Mouse (Mus musculus) limb, embryonic 10.5 days (tissue): ENCODE results near the gene Atp5h. TPM values are rescaled to one million over a fixed set of nuclear protein-coding genes. Genes with fewer than 3 reads are reported as not detected.
"Not testable (repeated sequence)": the region's sequence is repeated elsewhere in the genome, so short reads cannot be mapped to it uniquely, and the experiment has no call there.

ENCODE experiments used
- DNase-seq: peaks from one replicate; pipeline ENCODE4 v3.0.0-alpha.2; 2017; ENCODE audit warnings: low spot score
- H3K27ac ChIP-seq: fragments of 300-500 bp; sonication (generic); 2 replicates; pipeline ENCODE4 v1.5.1; 2016; ENCODE audit warnings: mild to moderate bottlenecking
- H3K27me3 ChIP-seq: fragments of 300-500 bp; sonication (generic); 2 replicates; pipeline ENCODE4 v1.6.1; 2016; ENCODE audit warnings: low read depth, mild to moderate bottlenecking; ENCODE audit not compliant: poor library complexity, severe bottlenecking
- H3K36me3 ChIP-seq: fragments of 300-500 bp; sonication (generic); 2 replicates; pipeline ENCODE4 v1.6.1; 2016; ENCODE audit warnings: mild to moderate bottlenecking, moderate library complexity
- H3K4me1 ChIP-seq: fragments of 300-500 bp; sonication (generic); 2 replicates; pipeline ENCODE4 v1.6.1; 2016
- H3K4me3 ChIP-seq: fragments of 300-500 bp; sonication (generic); 2 replicates; pipeline ENCODE4 v1.5.1; 2016; ENCODE audit warnings: mild to moderate bottlenecking, moderate library complexity
- H3K9me3 ChIP-seq: fragments of 300-500 bp; sonication (generic); replicated peaks from 2 replicates; pipeline ENCODE4 v1.6.1; 2016; ENCODE audit warnings: mild to moderate bottlenecking
- WGBS: fragments of 180-500 bp; shearing (Covaris S2); methylation state at CpG from one replicate; pipeline ENCODE4 v1.1.7; 2016; 5-methylcytosine and 5-hydroxymethylcytosine counted together
- polyA plus RNA-seq: library from polyadenylated mRNA; unstranded; fragments of >200 nt; fragmentation: Nextera tagmentation; extraction: Ambion mirVana; gene quantifications from 2 replicates; pipeline ENCODE4 v1.2.1, GENCODE M21; 2016

The Atp5h gene
- polyA plus RNA-seq, 1 experiment from 2014 or later = 900 TPM

DNA sequence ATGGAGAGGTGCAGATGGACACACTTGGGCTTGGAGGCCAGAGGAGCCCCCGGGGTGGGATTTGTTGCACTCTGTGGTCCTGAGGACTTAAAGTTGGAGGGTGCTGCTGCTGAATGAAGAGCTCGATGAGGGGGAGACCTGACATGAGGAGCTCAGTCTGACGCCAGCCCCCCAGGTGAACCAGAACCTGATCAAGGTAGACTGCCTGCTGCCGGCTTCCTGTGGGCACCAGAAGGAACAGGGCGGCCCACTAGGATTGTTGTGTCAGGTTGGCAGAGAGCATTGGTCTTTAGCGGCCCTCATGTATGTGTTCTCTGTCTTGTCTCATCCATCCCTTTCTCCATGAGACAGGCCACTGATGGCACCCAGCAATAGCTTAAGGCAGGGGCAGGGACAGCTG, 14.0 kb downstream of the Atp5h start:
- H3K27ac ChIP-seq = no peak overlapping the region
- H3K27me3 ChIP-seq = no peaks in the 10 kb centered on the region
- peaks cover 53% of the 10 kb centered on the region for H3K36me3 ChIP-seq
- WGBS = 93% methylated on average over 6 of the region's 6 CpGs
- DNase-seq = no peak
- no peaks in the 10 kb centered on the region for H3K9me3 ChIP-seq
- peaks cover 26% of the 10 kb centered on the region for H3K4me1 ChIP-seq
- H3K4me3 ChIP-seq = no peak overlapping the region

GRCm38 (mm10) chr11:115403338-115404124, 16.2 kb downstream of the Atp5h start, which contains the start of gene Mrpl58:
Gene Mrpl58 (plus strand): TSS chr11:115403752.
- 4% methylated on average over 50 of the region's 50 CpGs for WGBS
- Histone ChIP-seq H3K36me3 (peaks cover 31% of the 10 kb centered on the region), H3K4me3 (peak within 1 kb of the TSS; percentile 90), H3K9me3 (no peaks in the 10 kb centered on the region), H3K27me3 (no peaks in the 10 kb centered on the region), H3K4me1 (peaks cover 21% of the 10 kb centered on the region), H3K27ac (peak within 1 kb of the TSS; percentile 97)
- peak; percentile 92 for DNase-seq

GRCm38 (mm10) chr11:115400630-115401391, 19.0 kb downstream of the Atp5h start:
- no peak for DNase-seq
- Histone ChIP-seq H3K27me3 (no peaks in the 10 kb centered on the region), H3K9me3 (no peaks in the 10 kb centered on the region), H3K4me3 (no peak overlapping the region), H3K36me3 (peaks cover 9% of the 10 kb centered on the region), H3K4me1 (peaks cover 21% of the 10 kb centered on the region), H3K27ac (no peak overlapping the region)
- WGBS = 63% methylated on average over 11 of the region's 11 CpGs

DNA sequence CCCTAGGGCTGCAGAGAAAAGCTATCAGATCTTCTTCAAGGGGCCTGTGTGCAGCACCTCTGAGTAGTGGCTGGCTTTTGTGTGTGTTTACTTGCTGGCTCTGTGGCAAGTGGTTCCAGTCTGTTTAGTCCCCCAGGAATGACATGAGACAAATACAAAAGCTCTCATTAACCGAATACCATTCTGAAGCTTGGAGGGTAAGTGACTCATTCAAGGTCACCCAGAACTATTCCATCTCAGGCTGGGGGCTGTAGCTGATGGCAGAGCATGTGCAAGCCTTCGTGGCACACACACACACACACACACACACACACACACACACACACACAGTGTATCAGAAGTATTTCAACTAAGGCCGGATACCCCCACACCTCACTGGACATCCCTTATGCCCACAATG, 19.6 kb downstream of the Atp5h start:
- 62% methylated on average over 3 of the region's 3 CpGs for WGBS
- H3K27me3 ChIP-seq = no peaks in the 10 kb centered on the region
- no peak for DNase-seq
- H3K36me3 ChIP-seq = peaks cover 11% of the 10 kb centered on the region
- peaks cover 18% of the 10 kb centered on the region for H3K4me1 ChIP-seq
- H3K9me3 ChIP-seq = no peaks in the 10 kb centered on the region
- no peak overlapping the region for H3K4me3 ChIP-seq
- H3K27ac ChIP-seq = no peak overlapping the region

DNA sequence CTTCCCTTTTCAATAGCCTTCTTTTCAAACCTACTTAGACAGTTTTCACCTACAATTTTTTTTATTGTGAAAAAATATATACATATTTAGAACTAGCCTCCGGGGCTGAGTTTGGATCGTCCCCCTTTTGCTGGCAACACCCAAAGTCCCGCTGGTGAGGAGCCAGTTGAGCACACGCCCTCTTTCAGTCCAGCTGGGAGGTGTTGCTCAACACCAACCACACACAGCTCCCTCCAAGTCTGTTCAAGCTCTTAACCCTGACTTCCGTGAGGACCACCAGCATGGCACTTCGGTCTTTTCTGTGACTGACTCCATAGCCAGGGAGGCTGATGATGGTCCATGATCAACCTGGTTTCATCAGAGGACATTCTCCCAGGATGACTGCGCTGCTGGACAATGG, 21.7 kb downstream of the Atp5h start:
- DNase-seq = no peak
- peaks cover 32% of the 10 kb centered on the region for H3K36me3 ChIP-seq

GRCm38 (mm10) chr11:115393721-115394325, 25.9 kb downstream of the Atp5h start:
- peaks cover 8% of the 10 kb centered on the region for H3K4me1 ChIP-seq
- H3K27ac ChIP-seq = no peak overlapping the region
- H3K27me3 ChIP-seq = peaks cover 21% of the 10 kb centered on the region
- 51% methylated on average over 34 of the region's 34 CpGs for WGBS
- peak overlapping the region; percentile 19 for H3K4me3 ChIP-seq
- H3K9me3 ChIP-seq = no peaks in the 10 kb centered on the region
- DNase-seq = peak; percentile 32
- H3K36me3 ChIP-seq = peaks cover 68% of the 10 kb centered on the region

More for the DNA sequence above, 21.7 kb downstream of the Atp5h start:
- Histone ChIP-seq H3K4me3 (no peak overlapping the region), H3K27ac (no peak overlapping the region), H3K4me1 (peaks cover 10% of the 10 kb centered on the region), H3K9me3 (no peaks in the 10 kb centered on the region), H3K27me3 (peaks cover 13% of the 10 kb centered on the region)
- 81% methylated on average over 7 of the region's 7 CpGs for WGBS

DNA sequence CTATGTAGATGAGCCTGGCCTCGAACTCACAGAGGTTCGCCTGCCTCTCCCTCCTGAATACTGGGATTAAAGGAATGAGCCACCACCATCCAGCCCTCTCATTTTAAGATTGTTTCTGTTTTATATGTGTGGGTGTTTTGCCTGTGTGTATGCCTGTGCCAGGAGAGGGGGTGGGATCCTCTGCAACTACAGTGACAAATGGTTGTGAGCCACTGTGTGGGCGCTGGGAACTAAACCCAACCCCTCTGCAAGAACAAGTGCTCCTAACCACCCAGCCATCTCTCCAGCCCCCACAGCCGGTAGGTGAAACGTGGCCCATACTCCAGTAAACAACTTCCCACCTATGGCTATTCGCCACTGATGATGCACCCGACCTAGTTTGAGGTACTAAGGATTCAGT, 28.4 kb downstream of the Atp5h start:
- Histone ChIP-seq H3K27ac (no peak overlapping the region), H3K4me3 (no peak overlapping the region), H3K4me1 (peaks cover 8% of the 10 kb centered on the region), H3K9me3 (no peaks in the 10 kb centered on the region), H3K27me3 (peaks cover 21% of the 10 kb centered on the region), H3K36me3 (peaks cover 74% of the 10 kb centered on the region)
- WGBS = 93% methylated on average over 7 of the region's 7 CpGs
- no peak for DNase-seq

GRCm38 (mm10) chr11:115386859-115387258, 32.9 kb downstream of the Atp5h start:
- 89% methylated on average over 3 of the region's 3 CpGs for WGBS
- H3K9me3 ChIP-seq, H3K4me3 ChIP-seq, H3K27ac ChIP-seq, DNase-seq, H3K27me3 ChIP-seq: not testable (repeated sequence)
- peaks cover 33% of the 10 kb centered on the region for H3K36me3 ChIP-seq
- peaks cover 37% of the 10 kb centered on the region for H3K4me1 ChIP-seq

GRCm38 (mm10) chr11:115384587-115384986, 35.2 kb downstream of the Atp5h start:
- Histone ChIP-seq H3K36me3 (peaks cover 13% of the 10 kb centered on the region), H3K9me3 (no peaks in the 10 kb centered on the region), H3K4me1 (peaks cover 45% of the 10 kb centered on the region), H3K27ac (peak overlapping the region; percentile 28; the same call in 1 of the 2 replicates), H3K4me3 (no peak overlapping the region), H3K27me3 (0 out of 2 replicates have a peak, but pooled peaks cover 10% of the 10 kb centered on the region)
- no peak for DNase-seq
- WGBS = 79% methylated on average over 5 of the region's 5 CpGs

DNA sequence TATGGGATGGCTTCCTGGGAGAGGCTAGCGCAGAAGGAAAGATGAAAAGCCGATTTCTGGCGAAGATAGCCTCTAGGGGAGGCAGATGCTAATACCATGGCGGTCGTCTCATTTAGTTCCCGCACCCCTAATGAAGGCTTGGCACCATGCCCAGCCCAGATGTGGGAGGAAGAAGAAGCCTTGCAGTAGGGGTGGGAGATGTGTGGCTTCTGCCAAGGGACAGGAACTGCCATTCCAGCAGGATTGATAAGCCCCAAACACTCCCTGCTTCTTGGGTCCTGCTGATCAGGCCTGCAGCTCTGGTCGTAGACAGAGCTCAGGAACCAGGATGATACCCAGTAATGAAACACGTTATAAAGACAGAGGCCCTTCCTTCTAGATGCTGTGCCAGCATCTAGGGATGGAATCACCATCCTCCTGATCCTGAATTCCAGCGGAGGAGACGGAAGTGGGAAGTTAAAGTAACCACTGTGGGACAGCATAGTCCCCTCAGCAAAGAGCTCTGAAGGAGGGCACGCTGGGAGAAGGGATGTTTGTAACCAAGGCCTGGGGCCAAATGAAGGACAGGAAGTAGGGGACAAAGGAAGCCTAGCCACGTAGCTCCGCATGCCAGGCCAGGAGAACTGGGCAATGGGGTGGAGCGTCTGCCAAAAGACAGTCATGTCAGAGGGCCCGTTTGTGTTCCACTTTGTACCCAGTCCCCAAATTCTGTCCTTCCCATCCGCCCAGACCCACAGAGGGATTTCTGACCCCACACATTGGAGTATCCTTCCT, 35.9 kb downstream of the Atp5h start:
- 73% methylated on average over 16 of the region's 16 CpGs for WGBS
- peak overlapping the region; percentile 96 for H3K4me3 ChIP-seq
- peak overlapping the region; percentile 28; the same call in 1 of the 2 replicates for H3K27ac ChIP-seq
- H3K27me3 ChIP-seq = 0 out of 2 replicates have a peak, but pooled peaks cover 10% of the 10 kb centered on the region
- no peaks in the 10 kb centered on the region for H3K9me3 ChIP-seq
- no peak for DNase-seq
- peaks cover 10% of the 10 kb centered on the region; the same call in 1 of the 2 replicates for H3K36me3 ChIP-seq
- peaks cover 45% of the 10 kb centered on the region for H3K4me1 ChIP-seq

DNA sequence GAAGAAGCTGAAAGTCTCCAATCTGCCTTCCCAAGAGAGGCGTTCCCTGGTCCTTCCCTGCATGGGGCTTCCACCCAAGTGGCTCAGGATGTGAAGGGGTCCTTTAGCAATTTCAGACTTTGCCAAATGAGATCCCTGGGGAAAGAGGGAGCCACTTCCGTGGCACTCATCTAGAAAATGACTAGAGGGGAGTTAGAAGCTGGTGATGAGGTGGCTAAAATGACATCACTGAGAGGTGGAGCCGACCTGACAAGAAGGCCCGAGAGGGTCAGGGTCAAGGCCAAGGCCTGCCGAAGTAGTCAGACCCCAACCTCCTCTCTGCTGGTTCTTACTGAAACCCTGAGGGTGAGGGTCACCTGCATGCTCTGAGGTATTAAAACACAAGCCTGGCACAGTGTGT, 36.9 kb downstream of the Atp5h start:
- no peaks in the 10 kb centered on the region for H3K9me3 ChIP-seq
- H3K4me3 ChIP-seq = peak overlapping the region; percentile 96
- H3K27ac ChIP-seq = peak overlapping the region; percentile 27; the same call in 1 of the 2 replicates
- no peak for DNase-seq
- 0 out of 2 replicates have a peak, but pooled peaks cover 10% of the 10 kb centered on the region for H3K27me3 ChIP-seq
- 18% methylated on average over 5 of the region's 5 CpGs for WGBS
- H3K4me1 ChIP-seq = peaks cover 45% of the 10 kb centered on the region
- H3K36me3 ChIP-seq = 0 out of 2 replicates have a peak, but pooled peaks cover 3% of the 10 kb centered on the region
